Mouse (Mus musculus): ENCODE measurements around the gene Ccdc92b.
"Not testable (repeated sequence)": the region's sequence is repeated elsewhere in the genome, so short reads cannot be mapped to it uniquely, and the experiment has no call there.

The Ccdc92b gene

DNA sequence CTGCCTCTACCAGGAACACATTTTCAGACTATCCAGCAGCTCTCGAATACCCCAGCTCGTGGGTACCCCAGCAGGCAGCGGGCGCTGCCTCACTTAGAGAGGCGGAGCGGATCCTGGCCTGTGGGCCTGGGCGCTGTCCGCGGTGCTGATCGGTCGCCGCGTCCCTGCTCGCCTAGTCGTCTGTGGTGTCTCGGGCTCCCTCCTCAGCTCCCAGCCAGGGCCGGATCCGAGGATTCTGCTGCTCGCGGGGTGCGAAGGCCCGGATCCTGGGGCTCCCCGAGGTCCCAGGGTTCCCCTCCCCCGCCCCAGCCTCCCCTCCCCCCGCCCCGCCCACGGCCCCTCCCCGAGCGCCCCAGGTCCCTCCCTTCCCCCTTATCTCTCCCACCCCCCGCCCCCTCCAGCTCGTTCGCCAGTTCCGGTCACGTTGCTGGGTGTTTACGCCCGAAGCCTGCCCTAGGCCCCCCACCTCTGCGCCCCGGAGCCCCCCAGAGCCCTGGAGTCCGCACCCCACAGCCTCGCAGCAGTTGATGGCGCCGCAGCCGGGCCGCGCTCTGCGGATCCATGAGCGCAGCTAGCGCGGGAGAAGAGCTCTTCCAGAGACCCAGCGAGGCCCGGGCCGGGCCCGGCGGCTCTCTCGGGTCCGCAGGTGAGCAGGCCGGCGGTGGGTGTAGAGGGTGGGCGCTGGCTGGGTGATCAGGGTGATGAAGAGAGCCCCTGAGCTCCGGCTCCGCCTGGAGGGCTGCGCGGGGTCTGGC lies at the start of gene Ccdc92b:
Gene Ccdc92b (plus strand): TSS at position 405 of the 755 bp plus-strand sequence.
- peak; percentile 78 to 80 for DNase-seq

DNA sequence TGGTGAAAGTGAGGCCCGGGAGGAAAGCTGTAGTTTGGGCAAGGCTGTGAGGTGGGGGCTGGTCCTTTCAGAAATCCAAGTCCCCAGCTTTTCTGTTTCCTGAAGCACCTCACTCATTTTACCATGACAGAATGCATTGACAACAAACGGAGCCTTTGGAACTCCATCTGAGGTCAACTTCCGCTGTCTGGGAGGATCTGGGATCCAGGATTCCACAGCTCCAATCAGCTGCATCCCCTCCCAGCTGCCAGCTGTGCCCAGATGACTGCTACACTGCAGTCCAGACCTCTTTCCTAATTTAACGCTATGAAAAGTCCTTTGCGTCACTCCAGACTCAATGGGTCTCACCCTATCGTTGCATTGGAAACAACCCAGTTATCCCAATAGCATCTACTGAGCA lies 49.7 kb upstream of the Ccdc92b start:
- DNase-seq = no peak

DNA sequence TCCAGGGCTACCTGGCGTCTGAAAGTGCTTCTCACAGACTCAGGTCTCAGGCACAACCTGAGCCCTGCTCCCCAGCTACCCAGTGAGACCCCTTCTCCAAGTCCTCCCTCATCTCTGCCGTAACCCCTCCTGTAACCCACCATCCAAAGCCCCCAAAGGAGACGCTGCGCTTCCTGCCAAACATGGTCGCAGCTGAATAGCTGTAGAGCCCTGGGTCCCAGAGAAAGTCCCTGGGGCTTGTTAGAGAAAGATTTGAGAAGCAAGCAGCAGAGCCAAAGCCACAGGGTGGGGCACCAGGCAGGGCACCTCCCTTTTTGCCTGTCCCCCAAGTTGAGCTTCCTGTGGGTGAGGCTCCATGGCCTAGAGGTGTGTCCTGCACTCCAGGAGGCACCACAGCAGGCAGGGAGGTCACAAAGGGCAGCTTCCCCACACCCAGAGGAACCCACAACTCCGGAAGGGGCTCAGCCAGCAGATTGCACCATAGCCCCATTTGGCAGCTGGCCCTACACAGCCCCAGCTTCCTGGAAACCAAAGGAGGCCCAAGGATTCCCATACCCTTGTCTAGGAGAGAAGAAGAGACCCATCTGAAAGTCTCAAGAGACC lies 46.8 kb upstream of the Ccdc92b start:
- no peak for DNase-seq

DNA sequence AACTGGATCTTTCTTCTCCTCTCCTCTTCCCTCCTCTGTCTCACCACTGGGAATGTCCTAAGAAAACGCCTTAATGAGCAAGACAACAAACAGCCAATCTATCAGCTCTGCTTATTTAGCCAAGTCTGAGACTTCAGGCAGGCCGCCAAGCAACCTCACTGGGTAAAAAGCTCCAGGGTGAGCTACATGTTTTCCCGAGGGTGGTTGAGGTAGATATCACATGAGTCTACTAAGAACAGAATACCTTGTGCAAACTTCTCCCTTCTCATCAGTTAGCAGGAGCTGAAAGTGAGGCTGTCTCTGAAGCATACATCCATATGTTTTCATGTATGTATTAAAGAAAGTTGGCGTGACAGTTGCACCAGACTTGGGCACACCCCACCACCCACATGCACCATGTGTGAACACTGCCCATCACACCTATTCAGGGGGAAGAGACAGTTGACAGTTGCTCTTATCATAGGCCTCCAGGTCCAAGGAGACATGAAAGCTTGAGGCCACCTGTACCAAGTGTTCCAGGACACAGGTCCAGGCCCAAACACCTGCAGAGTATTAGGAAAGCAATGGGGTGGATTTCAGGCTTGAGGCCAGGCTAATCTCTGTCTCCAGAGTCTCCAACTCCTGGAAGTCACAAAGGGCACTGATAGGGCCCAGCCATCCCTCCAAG lies 44.5 kb upstream of the Ccdc92b start:
- DNase-seq = no peak

DNA sequence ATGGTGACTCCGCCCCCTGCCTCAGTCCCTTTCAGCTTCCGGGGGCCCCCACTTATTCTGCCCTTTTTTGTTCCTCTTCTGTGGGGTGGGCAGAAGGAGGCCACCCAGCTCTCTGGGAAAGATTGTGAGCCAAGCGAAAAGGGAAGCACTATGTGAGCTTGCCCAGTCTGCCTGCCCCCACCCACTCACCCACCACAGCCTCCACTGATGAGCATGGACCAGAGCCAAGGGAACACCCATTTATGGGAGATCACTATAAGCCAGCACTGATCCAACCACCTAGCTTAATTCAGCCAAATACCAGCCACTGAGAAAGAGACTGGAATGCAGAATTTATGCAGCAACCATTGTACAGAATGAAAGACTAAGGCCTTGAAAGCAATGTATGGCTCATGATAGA lies 43.5 kb upstream of the Ccdc92b start:
- no peak for DNase-seq

DNA sequence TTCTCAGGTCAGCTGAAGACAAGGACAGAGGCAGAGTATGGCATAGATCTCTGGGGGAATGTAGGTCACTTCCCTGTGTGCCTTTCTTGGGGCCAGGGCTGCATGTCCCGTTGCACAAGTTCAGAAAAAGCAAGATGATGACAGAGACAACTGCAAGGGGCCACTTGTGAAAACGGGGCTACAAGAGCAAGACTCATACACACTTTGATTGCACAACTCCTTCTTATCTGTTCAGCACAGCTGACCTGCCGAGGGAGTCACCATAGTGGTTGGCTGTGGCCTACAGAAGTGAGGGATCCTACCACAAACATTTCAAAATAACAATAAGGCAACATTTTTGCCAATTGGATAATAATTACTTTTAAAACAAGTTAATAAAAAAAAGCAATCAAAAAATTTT lies 42.3 kb upstream of the Ccdc92b start:
- no peak for DNase-seq

DNA sequence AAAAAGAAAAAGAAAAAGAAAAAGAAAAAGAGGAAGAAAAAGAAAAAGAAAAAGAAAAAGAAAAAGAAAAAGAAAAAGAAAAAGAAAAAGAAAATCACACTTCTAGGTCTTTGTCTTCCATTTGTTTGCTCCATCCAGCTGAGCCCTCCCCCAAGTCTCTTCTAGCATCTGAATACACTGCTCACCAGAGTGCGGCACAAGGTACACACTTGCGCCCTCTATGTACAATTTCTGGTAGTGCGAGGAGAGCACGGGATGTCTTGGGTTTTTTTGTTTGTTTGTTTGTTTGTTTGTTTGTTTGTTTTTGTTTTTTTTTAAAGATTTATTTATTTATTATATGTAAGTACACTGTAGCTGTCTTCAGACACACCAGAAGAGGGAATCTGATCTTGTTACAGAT lies 38.1 kb upstream of the Ccdc92b start:
- not testable (repeated sequence) for DNase-seq

DNA sequence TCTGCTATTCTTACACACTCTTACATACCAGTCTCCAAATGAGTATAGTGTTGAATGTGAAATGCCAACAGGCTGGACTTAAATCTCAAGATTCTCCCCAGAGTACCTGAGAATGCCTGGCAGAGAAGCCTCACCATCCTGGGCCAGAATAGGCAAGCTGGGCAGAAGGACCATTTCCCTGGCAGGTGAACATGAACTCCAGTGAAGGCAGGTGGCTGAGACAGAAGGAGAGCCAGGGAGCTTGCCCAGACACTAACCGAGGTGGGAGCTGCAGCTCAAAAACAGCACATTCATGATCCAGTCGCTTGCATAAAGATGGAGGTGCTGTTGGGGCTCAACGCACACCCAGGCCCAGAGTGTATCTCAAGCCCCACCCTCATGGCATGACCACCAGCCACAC lies 36.9 kb upstream of the Ccdc92b start:
- peak; percentile 75 to 76 for DNase-seq

DNA sequence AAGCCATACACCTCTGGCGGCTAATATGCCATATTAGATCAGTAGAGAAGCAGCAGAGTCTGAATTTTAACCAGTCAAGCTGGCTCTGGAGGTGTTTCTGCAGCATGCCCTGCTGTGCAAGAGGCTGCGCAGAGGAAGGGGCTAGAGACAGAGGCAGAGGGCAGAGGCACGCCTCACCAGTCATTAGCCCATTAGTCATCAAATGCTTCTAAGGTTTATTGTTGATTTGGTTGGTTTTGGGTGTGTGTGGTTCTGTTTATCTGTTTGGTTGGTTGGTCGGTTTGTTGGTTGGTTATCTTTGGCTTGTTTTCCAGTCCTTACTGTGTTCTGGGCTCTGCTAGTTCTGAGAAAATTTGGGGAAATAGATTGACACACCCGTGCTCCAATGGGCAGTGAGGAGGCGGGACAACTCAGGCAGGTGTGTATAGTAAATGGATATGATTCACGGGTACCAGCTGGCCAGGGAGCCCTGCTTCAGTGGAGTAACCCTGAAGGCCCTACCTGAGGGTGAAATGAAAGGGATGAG lies 35.5 kb upstream of the Ccdc92b start:
- DNase-seq = no peak

DNA sequence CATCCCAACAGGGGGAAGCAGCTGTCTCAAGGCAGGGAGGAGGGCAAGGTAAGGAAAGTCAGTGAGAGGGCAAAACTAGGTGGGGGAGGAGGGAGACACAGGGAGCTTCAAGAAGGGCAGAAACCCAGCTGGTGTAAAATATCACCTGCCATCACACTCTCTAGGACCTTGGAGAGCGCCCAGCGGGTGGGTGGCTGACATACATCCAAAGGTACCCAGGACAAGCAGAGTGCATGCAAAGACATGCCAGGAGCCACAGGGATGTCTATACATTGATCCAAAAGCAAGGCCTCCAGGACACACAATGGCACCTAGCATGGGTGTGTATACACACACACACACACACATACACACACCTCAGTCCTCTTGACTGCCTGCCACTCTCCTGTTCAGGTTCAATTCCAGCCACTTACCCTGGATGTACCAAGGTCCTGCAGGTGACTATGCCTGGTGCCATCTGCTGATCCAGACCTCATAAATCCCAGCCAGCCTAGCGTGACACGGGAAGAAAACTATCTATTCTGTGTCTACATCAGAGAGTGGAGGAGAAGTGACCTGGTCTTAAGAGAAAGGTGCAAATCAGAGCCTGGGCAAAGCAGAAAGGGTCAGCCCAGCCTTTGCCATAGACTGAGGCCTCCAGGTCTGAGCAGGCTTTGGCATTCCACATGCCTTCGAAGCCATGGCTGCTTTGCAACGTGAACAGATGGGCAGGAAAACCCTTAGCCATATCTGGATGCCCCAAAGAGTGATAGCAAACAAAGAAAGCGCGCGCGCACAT lies 34.3 kb upstream of the Ccdc92b start:
- DNase-seq = peak; percentile 40 to 46

DNA sequence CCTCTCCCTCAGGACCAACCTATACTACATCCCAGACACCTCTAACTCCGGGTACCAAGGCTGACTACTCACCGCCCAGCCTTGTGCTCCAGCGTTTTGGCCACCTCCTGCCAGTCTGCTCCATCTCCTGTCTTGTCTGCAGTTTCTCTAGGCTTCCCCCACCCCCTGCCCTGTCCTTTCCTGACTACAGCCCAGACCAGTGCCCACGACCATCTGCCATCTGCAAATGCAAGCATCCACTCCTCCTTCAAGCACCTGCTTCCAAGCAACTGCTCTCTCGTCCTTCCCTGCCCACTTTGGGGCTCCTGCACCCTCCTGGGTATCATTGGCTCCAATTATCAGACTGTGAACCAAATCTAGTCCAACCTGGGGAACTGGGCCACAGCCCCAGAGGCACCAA lies 33.0 kb upstream of the Ccdc92b start:
- DNase-seq = peak; percentile 79 to 82

DNA sequence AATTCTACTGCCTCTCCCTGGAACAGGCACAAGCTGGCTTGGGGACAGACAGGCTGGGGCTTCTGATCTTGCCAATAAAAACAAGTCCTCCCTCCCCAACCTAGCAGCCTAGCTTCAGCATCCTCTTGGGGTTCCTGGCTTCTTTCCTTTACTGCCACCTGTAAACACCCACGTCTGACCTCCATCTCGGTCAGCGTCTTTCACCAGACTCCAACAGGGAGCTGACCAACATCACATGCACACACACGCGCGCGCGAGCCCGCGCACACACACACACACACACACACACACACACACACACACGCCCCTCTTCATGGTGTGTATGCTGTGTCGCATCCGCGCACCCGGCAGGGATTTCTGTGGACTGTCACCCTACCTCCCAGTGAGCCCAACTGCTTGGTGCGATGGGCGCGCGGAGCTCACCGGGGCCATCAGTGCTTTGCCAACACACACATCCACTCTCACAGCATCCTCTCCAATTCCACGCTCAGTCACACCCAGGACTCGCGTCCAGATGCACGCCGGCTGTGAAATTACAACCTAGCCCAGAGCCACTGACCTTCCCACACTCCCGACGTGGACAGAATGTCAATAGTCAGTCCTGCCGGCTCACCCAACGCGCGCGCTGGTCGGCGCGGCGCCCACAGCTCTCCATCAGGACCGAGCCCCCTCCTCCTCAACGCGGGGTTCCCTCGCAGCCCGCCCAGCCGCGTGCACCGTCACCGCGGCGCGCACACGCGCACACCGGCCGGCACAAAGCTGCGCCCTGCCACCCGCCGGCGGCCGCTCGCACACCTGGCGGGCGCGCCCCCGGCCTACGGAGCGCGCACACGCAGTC lies 29.8 kb upstream of the Ccdc92b start:
- peak; percentile 81 to 83 for DNase-seq

DNA sequence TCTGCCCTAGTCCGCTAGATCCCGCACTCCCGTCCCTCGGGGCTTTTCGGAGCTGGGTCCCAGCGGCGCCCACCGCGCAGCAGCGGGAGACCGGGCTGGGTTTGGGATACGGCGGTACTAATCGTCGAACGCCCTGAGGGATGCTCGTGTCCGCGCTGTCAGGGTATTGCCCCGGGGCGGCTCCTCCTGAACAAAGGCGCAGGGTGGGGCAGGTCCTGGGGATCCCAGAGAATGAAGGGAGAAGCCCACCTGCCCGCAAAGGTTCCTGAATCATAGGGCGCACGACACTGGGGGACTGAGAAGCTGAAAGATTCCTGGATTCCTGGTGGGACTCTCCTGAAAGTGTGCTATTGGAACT lies 29.2 kb upstream of the Ccdc92b start:
- DNase-seq = no peak

DNA sequence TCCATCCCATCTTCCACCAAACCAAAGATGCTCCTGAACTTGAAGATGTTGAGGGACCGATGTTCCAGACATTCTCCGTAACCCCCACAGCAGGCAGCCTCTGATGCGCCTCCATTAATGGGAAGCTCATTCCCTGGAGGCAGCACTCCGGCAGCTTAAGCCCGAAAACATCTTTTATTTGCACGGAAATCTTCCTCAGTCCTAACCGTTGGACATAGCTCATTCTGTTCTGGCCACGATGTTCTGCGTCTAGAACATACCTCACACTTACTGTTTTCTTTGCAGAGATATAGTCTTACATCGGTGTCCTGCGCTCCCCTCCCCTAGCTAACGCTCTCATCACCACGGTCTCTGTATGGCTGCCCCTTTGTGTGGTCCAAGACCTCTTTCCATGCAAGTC lies 28.7 kb upstream of the Ccdc92b start:
- no peak for DNase-seq

DNA sequence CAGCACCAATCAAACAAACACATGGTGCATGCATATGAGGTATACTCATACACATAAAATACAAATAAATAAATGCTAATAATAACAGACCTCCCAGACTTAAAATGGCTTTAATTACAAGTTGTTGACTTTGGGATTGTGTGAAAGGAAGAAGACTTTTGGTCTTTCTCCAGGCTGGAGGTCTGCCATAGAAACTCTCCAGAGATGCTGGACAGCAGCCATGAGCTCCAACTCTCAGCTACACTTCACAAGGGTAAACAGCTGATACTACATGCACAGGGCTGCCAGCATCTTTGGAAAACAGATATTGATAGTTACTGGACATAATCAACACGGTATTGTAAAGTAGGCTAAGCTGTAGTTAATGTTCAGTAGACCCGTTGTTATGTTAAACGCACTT lies 27.2 kb upstream of the Ccdc92b start:
- DNase-seq = peak; percentile 59 to 60

DNA sequence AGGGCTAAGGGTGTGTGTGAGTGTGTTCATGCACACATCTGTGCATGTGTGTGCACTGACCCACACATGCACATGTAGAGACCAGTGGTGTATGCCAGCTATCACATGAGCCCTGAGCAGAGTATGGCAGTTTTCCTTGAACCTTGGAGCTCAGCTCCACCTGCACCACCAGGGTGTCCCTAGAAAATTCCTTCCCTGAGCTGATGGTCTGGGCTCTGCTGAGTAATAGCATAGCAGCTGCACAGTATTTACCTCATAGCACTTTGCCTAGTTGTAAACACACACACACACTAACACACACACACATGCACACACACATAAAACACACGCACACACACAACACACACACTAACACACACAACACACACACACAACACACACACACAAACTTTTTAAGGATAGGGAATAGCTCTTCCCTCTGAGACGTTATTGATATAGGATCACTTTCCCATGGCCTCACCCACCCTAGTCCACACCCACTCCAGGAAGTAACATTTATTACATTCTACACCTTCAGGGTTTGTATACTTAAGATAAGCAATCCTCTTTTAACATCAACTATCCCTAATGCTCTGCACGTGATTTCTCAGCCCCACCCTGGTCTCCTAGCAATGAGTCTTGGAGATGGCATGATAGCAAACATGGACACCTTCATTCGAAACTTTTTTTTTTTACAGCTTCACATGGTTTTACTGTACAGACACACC lies 22.0 kb upstream of the Ccdc92b start:
- no peak for DNase-seq

DNA sequence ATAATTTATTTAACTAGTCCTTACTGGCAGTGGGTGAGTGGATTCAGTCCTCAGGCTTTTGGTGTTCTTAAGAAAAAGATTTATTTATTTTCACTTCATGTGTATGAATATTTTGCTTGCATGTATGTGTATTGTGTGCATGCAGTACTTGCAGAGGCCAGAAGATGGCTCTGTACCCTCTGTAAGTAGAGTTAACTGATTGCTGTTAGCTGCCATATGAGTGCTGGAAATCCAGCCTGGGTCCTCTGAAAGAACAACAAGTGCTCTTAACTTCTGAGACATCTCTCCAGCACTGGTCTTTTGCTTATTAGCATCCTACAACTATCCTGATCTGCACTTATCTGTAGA lies 21.4 kb upstream of the Ccdc92b start:
- DNase-seq = no peak

DNA sequence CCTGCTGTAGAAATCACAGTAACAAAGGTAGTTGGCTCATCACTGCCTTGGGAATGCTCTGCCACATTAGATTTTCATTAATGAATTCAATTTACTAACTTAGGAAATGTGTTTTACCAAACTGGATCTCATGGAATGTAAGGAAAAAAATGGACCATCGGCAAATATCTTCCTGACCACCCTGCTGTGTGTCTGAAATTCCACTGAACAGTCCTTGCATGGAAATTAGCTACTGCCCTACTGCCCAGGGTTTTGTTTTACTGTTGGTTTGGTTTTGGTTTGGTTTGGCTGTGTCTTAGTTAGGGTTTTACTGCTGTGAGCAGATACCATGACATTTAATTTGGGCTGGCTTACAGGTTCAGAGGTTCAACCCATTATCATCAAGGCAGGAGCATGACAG lies 17.1 kb upstream of the Ccdc92b start:
- DNase-seq = no peak

DNA sequence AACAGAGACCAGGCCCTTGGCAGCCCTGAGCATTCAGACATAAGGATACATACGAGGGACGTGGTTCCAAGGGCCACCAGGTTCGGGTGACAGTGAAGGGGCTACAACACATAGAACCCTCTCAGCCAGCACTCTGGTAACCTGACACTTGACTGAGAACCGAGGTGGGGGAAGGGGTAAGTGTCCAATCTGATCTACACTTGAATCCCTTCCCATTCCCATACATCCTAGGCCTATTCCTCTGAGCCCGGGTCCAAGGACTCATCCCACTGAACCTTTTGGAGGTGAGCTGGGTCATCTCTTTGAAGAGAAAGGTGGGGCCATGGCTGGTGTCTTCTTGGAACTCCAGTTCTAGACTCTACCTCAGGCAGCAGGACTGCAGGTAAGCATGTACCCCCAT lies 9.3 kb upstream of the Ccdc92b start:
- no peak for DNase-seq

DNA sequence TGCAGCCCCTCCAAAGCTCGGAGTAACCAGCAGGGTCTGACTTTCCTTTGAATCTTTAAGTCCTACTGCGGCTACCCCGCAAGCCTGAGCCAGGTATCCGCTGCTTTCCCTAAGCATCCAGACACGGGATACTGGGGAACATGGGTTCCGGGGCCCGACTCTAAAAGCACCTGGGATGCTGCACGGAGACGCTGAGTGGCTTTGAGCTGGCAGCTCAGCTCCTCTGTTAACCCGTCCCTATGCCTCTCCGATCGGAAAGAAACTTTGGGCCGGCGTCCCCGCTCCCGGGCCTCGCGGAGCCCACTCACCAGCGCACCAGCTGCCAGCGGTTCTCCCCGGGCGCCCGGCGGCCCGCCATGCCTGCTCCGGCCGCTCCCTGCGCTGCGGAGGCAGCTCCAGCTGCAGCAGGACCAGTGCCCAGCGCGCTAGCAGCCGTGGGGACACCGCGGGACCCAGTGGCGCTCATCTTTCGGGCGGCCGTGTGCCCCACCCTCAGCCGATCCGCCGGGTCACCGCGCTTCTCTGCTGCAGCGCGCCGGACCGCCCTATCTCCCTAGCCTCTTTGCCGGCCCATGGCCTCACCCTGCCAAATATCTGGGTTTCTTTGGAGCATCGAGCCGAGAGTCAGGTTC lies 8.7 kb upstream of the Ccdc92b start, which contains the start of gene Rap1gap2:
Gene Rap1gap2 (minus strand): TSS at position 371 of the 632 bp plus-strand sequence.
- peak; percentile 33 to 40 for DNase-seq

DNA sequence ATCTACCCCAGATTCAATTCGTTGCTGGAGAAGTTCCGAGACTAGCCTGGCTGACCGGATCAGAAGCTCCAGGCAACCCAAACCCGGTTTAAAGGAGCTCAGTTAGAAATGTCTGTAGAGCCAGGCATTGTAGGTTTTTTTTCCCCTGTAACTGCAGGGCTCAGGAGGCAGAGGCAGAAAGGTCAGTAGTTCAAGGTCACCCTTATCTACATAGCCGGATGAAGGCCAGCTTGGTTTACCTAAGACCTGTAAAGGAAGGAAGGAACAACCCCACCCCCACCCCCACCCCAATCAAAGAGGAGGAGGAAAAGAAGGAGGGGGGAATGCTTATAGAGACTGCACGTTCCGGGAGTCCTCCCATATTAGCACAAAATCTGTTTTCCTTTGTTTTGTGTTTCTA lies 8.0 kb upstream of the Ccdc92b start:
- no peak for DNase-seq

Measured in cerebellum, postnatal 10 days (tissue).